Mouse (Mus musculus) Patski (cell line): ENCODE data around the gene Zfp428. TPM values are rescaled to one million over a fixed set of nuclear protein-coding genes. Genes with fewer than 3 reads are reported as not detected.
"Not testable (repeated sequence)": the region's sequence is repeated elsewhere in the genome, so short reads cannot be mapped to it uniquely, and the experiment has no call there.

Source experiments
- ATAC-seq: fragments of 100-300 bp; one replicate; pipeline ENCODE4 v1.8.0; 2021
- CTCF ChIA-PET: fragments of 350-600 bp; sonication (Branson Sonifier 250); formaldehyde crosslinking; loops from one replicate; lab custom pipeline; 2022; ENCODE audit warnings: inconsistent platforms; lab: Charles Lee
- POLR2A ChIA-PET: fragments of 350-600 bp; sonication (Branson Sonifier 250); formaldehyde crosslinking; loops from one replicate; lab custom pipeline; 2022; ENCODE audit warnings: antibody characterized with exemption, inconsistent platforms; lab: Charles Lee
- DNase-seq: peaks from one replicate; pipeline ENCODE4 v3.0.0-alpha.2; 2011; ENCODE audit warnings: low read depth, low spot score
- H3K27me3 ChIP-seq: fragments of 371-371 bp; one replicate; pipeline ENCODE4 v1.5.1; 2021
- CTCF ChIP-seq: fragments of 100-300 bp; IDR thresholded peaks from one replicate; pipeline ENCODE4 v1.5.1; 2021
- in situ Hi-C: fragments of 300-500 bp; cut with MboI; formaldehyde crosslinking; loops from 3 replicates; pipeline ENCODE4 v1.11.1; 2018; ENCODE audit warnings: low pct_unique_long_range_greater_than_20kb, mixed read lengths
- polyA plus RNA-seq: library from polyadenylated mRNA; unstranded; gene quantifications from one replicate; pipeline ENCODE4 v1.2.3, GENCODE M21; 2021

Zfp428 gene
- polyA plus RNA-seq, 1 experiment from 2014 or later: 32.4 TPM

GRCm38 (mm10) chr7:24480121-24480941 is 26.5 kb upstream of the Zfp428 start:
- TF ChIP-seq CTCF: no peak
- in situ Hi-C loops: no loop called here
- no peaks in the 10 kb centered on the region for H3K27me3 ChIP-seq
- ATAC-seq (no peak), DNase-seq (no peak)
- POLR2A ChIA-PET: no interaction called here
- CTCF ChIA-PET: interaction anchor here (1.9 kb wide), 1 partner anchor 39 kb away, joined by 5 read pairs; no protein-coding TSS in a partner anchor

GRCm38 (mm10) chr7:24480986-24481473 is 25.8 kb upstream of the Zfp428 start:
- DNase-seq (no peak), ATAC-seq (no peak)
- in situ Hi-C loops: no loop called here
- POLR2A ChIA-PET: interaction anchor here (1.1 kb wide), 1 partner anchor 57 kb away, joined by 3 read pairs; no protein-coding TSS in a partner anchor
- no peaks in the 10 kb centered on the region for H3K27me3 ChIP-seq
- no peak for TF ChIP-seq CTCF
- CTCF ChIA-PET: interaction anchor here (1.5 to 1.9 kb wide), 2 partner anchors 8 to 39 kb away, joined by 4 to 5 read pairs; no protein-coding TSS in a partner anchor

GRCm38 (mm10) chr7:24481474-24482207 is 25.2 kb upstream of the Zfp428 start, which contains the start of gene Cadm4:
Gene Cadm4 (plus strand): TSS chr7:24482023.
- CTCF ChIA-PET: interaction anchor here (1.5 to 1.9 kb wide), 2 partner anchors 9 to 40 kb away, joined by 4 to 5 read pairs; no protein-coding TSS in a partner anchor
- no peak for DNase-seq

GRCm38 (mm10) chr7:24482208-24483020 is 24.4 kb upstream of the Zfp428 start:
- DNase-seq (no peak), ATAC-seq (no peak)
- CTCF ChIA-PET: interaction anchor here (1.5 kb wide), 1 partner anchor 9 kb away, joined by 4 read pairs; no protein-coding TSS in a partner anchor
- in situ Hi-C loops: no loop called here
- TF ChIP-seq CTCF: no peak
- no peaks in the 10 kb centered on the region for H3K27me3 ChIP-seq
- POLR2A ChIA-PET: interaction anchor here (1.1 kb wide), 1 partner anchor 55 kb away, joined by 3 read pairs; no protein-coding TSS in a partner anchor

More at GRCm38 (mm10) chr7:24481474-24482207, 25.2 kb upstream of the Zfp428 start, which contains the start of gene Cadm4:
- POLR2A ChIA-PET: interaction anchor here (1.1 kb wide), 1 partner anchor 56 kb away, joined by 3 read pairs; no protein-coding TSS in a partner anchor
- TF ChIP-seq CTCF: no peak
- no peaks in the 10 kb centered on the region for H3K27me3 ChIP-seq
- peak; percentile 80 for ATAC-seq
- in situ Hi-C loops: no loop called here

- DNase-seq, in situ Hi-C loops, H3K27me3 ChIP-seq, ATAC-seq: not testable (repeated sequence)
- ChIA-PET CTCF (interaction anchor here (0.9 kb wide), 1 partner anchor 41 kb away, joined by 4 read pairs; no protein-coding TSS in a partner anchor), POLR2A (interaction anchor here (1.3 kb wide), 1 partner anchor 24 kb away, joined by 3 read pairs; the partner anchor contains the start of gene Zfp428)
These were observed 23.5 kb upstream of the Zfp428 start for GRCm38 (mm10) chr7:24483291-24483690.

- in situ Hi-C loops: no loop called here
- CTCF ChIA-PET: interaction anchor here (1.9 kb wide), 1 partner anchor 12 kb away, joined by 7 read pairs; no protein-coding TSS in a partner anchor
- POLR2A ChIA-PET: no interaction called here
- H3K27me3 ChIP-seq: no peaks in the 10 kb centered on the region
- no peak for TF ChIP-seq CTCF
- DNase-seq: no peak
- ATAC-seq: no peak
These were observed 21.3 kb upstream of the Zfp428 start for GRCm38 (mm10) chr7:24485481-24485880.

GRCm38 (mm10) chr7:24486654-24487130 is 20.1 kb upstream of the Zfp428 start:
- ATAC-seq: no peak

GRCm38 (mm10) chr7:24487403-24487802 is 19.4 kb upstream of the Zfp428 start:
- in situ Hi-C loops: no loop called here
- POLR2A ChIA-PET: no interaction called here
- CTCF ChIA-PET: interaction anchor here (0.8 to 1.3 kb wide), 2 partner anchors 11 to 78 kb away, joined by 3 to 4 read pairs; no protein-coding TSS in a partner anchor
- DNase-seq (no peak), ATAC-seq (no peak)
- no peak for TF ChIP-seq CTCF
- H3K27me3 ChIP-seq: no peaks in the 10 kb centered on the region

More at GRCm38 (mm10) chr7:24486654-24487130, 20.1 kb upstream of the Zfp428 start:
- CTCF ChIA-PET: interaction anchor here (0.7 to 0.8 kb wide), 2 partner anchors 13 to 79 kb away, joined by 3 to 5 read pairs; no protein-coding TSS in a partner anchor
- in situ Hi-C loops: no loop called here
- POLR2A ChIA-PET: no interaction called here
- no peak for TF ChIP-seq CTCF
- DNase-seq: no peak
- H3K27me3 ChIP-seq: no peaks in the 10 kb centered on the region

- POLR2A ChIA-PET: interaction anchor here (0.6 kb wide), 1 partner anchor 313 kb away, joined by 4 read pairs; the partner anchor contains the start of gene Zfp114
- TF ChIP-seq CTCF: no peak
- DNase-seq: no peak
- H3K27me3 ChIP-seq: no peaks in the 10 kb centered on the region
- CTCF ChIA-PET: interaction anchor here (1.3 kb wide), 1 partner anchor 10 kb away, joined by 4 read pairs; no protein-coding TSS in a partner anchor
- no peak for ATAC-seq
- in situ Hi-C loops: no loop called here
These were observed 18.5 kb upstream of the Zfp428 start for GRCm38 (mm10) chr7:24488303-24488702.
